Mouse (Mus musculus) forebrain, embryonic 16.5 days (tissue): Measurements from ENCODE around the gene Apol8. TPM values are rescaled to one million over a fixed set of nuclear protein-coding genes. Genes with fewer than 3 reads are reported as not detected.
"Not testable (repeated sequence)": the region's sequence is repeated elsewhere in the genome, so short reads cannot be mapped to it uniquely, and the experiment has no call there.

Experiments used
- ATAC-seq: fragments of 200-750 bp; cut with Nextera tagmentation; 2 replicates; pipeline ENCODE4 v1.8.0; 2017; ENCODE audit warnings: mild to moderate bottlenecking, moderate library complexity
- H3K27ac ChIP-seq: fragments of 300-500 bp; sonication (generic); 2 replicates; pipeline ENCODE4 v1.5.1; 2014; ENCODE audit warnings: low read length, control low read depth
- H3K27me3 ChIP-seq: fragments of 300-500 bp; sonication (generic); replicated peaks from 2 replicates; pipeline ENCODE4 v1.6.1; 2014; ENCODE audit warnings: low read length; ENCODE audit not compliant: control insufficient read depth, insufficient read depth
- H3K36me3 ChIP-seq: fragments of 300-500 bp; sonication (generic); 2 replicates; pipeline ENCODE4 v1.6.1; 2014; ENCODE audit not compliant: control insufficient read depth, insufficient read depth
- H3K4me1 ChIP-seq: fragments of 300-500 bp; sonication (generic); replicated peaks from 2 replicates; pipeline ENCODE4 v1.6.1; 2014; ENCODE audit warnings: low read length; ENCODE audit not compliant: control insufficient read depth, insufficient read depth
- H3K4me2 ChIP-seq: fragments of 300-500 bp; sonication (generic); 2 replicates; pipeline ENCODE4 v1.6.1; 2014; ENCODE audit warnings: mild to moderate bottlenecking, low read length, control low read depth
- H3K4me3 ChIP-seq: fragments of 300-500 bp; sonication (generic); replicated peaks from 2 replicates; pipeline ENCODE4 v1.5.1; 2014; ENCODE audit warnings: mild to moderate bottlenecking, low read length, control low read depth
- H3K9ac ChIP-seq: fragments of 300-500 bp; sonication (generic); replicated peaks from 2 replicates; pipeline ENCODE4 v1.6.1; 2014; ENCODE audit warnings: low read depth, low read length, control low read depth
- H3K9me3 ChIP-seq: fragments of 300-500 bp; sonication (generic); 2 replicates; pipeline ENCODE4 v1.6.1; 2016; ENCODE audit warnings: low read length; ENCODE audit not compliant: control insufficient read depth
- WGBS: fragments of 180-500 bp; shearing (Covaris S2); extraction: QIAGEN DNeasy Blood & Tissue Kit; methylation state at CpG from one replicate; pipeline ENCODE4 v1.1.7; 2014; 5-methylcytosine and 5-hydroxymethylcytosine counted together
- polyA plus RNA-seq: library from polyadenylated mRNA; unstranded; fragments of >200 nt; fragmentation: Nextera tagmentation; extraction: Ambion mirVana; gene quantifications from 2 replicates; pipeline ENCODE4 v1.2.1, GENCODE M21; 2015

Gene Apol8
- polyA plus RNA-seq, 1 experiment from 2014 or later = 0.22 TPM

GRCm38 (mm10) chr15:77745081-77745480 is 11.7 kb downstream of the Apol8 start:
- no peaks in the 10 kb centered on the region for H3K36me3 ChIP-seq
- no peak overlapping the region for H3K27ac ChIP-seq
- H3K4me1 ChIP-seq = no peaks in the 10 kb centered on the region
- H3K9ac ChIP-seq = no peak overlapping the region
- H3K4me2 ChIP-seq = no peak overlapping the region
- no peak overlapping the region for H3K4me3 ChIP-seq
- no peaks in the 10 kb centered on the region for H3K27me3 ChIP-seq
- no peaks in the 10 kb centered on the region for H3K9me3 ChIP-seq
- ATAC-seq = no peak

GRCm38 (mm10) chr15:77744632-77745031 is 12.2 kb downstream of the Apol8 start:
- no peaks in the 10 kb centered on the region for H3K27me3 ChIP-seq
- no peak for ATAC-seq
- no peak overlapping the region for H3K4me2 ChIP-seq
- no peak overlapping the region for H3K27ac ChIP-seq
- H3K4me3 ChIP-seq = no peak overlapping the region
- no peaks in the 10 kb centered on the region for H3K9me3 ChIP-seq
- H3K9ac ChIP-seq = no peak overlapping the region
- WGBS = 56% methylated on average over 5 of the region's 5 CpGs
- no peaks in the 10 kb centered on the region for H3K4me1 ChIP-seq
- H3K36me3 ChIP-seq = no peaks in the 10 kb centered on the region

GRCm38 (mm10) chr15:77741556-77741955 is 15.2 kb downstream of the Apol8 start:
- not testable (repeated sequence) for ATAC-seq
- 90% methylated on average over 6 of the region's 6 CpGs for WGBS

GRCm38 (mm10) chr15:77740511-77741297 is 16.1 kb downstream of the Apol8 start:
- H3K4me2 ChIP-seq = no peak overlapping the region
- no peak overlapping the region for H3K4me3 ChIP-seq
- H3K4me1 ChIP-seq = no peaks in the 10 kb centered on the region
- 79% methylated on average over 9 of the region's 9 CpGs for WGBS
- H3K27me3 ChIP-seq = no peaks in the 10 kb centered on the region
- no peaks in the 10 kb centered on the region for H3K36me3 ChIP-seq
- H3K9ac ChIP-seq = no peak overlapping the region
- no peak overlapping the region for H3K27ac ChIP-seq
- no peaks in the 10 kb centered on the region for H3K9me3 ChIP-seq
- no peak for ATAC-seq

More at GRCm38 (mm10) chr15:77741556-77741955, 15.2 kb downstream of the Apol8 start:
- not testable (repeated sequence) for H3K36me3 ChIP-seq, H3K27ac ChIP-seq, H3K27me3 ChIP-seq, H3K4me1 ChIP-seq, H3K4me3 ChIP-seq, H3K9ac ChIP-seq, H3K9me3 ChIP-seq, H3K4me2 ChIP-seq

GRCm38 (mm10) chr15:77733903-77734302 is 22.9 kb downstream of the Apol8 start:
- 63% methylated on average over 4 of the region's 4 CpGs for WGBS
- H3K4me2 ChIP-seq, H3K9me3 ChIP-seq, H3K4me3 ChIP-seq, H3K36me3 ChIP-seq, H3K4me1 ChIP-seq, H3K27me3 ChIP-seq, ATAC-seq, H3K9ac ChIP-seq, H3K27ac ChIP-seq: not testable (repeated sequence)

DNA sequence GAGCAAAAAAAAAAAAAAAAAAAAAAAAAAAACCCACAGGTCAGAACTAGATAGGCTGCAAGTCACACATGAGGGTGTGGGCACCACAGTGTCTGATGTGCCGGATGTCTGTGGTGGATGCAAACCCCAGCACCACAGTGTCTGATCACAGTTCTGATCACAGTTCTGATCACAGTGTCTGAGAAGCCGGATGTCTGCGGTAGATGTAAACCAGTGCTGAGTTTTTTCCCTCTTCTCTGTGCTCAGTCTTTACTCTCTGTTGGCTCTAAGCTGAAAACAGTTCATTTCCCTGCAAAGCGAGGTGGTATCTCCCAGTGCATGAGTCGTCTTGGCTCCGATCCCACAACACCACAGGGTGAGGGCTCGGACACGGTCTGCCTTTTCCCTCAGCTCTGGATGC is 23.4 kb downstream of the Apol8 start:
- ATAC-seq, H3K4me2 ChIP-seq, H3K9me3 ChIP-seq, H3K27ac ChIP-seq, H3K9ac ChIP-seq, H3K4me1 ChIP-seq, H3K36me3 ChIP-seq, H3K4me3 ChIP-seq, H3K27me3 ChIP-seq: not testable (repeated sequence)
- 77% methylated on average over 8 of the region's 8 CpGs for WGBS

DNA sequence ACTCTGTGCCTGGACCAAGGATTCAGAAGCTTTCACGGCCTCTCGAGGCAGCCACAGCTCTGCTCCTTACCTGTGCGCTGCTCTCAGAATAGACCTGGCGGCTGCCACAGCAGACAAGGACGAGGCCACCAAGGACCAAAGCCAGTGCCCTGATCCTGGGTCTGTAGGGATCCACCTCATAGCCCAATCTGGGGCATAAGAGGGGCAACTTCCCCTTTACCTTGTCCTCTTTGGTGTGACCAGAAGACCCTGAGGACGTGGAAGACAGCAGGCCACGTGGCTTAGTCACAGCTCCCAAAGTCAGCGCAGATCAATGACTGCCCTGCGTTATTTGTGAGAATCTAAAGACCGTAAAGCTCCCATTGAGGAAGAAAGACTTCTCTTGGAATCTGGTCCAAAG is 24.0 kb downstream of the Apol8 start:
- H3K4me3 ChIP-seq, H3K4me1 ChIP-seq, H3K4me2 ChIP-seq, H3K36me3 ChIP-seq, ATAC-seq, H3K9me3 ChIP-seq, H3K9ac ChIP-seq, H3K27ac ChIP-seq, H3K27me3 ChIP-seq: not testable (repeated sequence)
- WGBS = 72% methylated on average over 10 of the region's 10 CpGs

DNA sequence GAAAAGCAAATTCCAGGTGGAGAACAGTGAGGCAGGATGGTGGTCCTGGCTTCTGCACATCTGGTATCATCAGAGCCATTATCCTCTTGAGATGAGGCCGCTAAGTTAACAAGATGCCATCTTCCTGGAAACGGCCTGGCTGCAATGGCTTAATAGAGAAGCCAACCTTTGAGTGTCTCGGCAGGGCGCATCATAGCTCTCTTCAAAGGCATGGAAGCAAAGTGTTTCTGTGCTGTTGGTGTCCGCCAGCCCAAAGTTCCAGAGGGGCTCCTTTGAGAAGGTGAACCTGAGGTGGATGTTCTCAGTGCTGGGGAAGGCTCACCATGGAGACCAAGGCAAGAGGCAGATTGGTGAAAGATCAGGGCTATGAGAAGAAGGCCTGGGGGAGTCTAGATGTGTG is 25.2 kb downstream of the Apol8 start:
- no peaks in the 10 kb centered on the region for H3K9me3 ChIP-seq
- WGBS = 88% methylated on average over 5 of the region's 5 CpGs
- H3K36me3 ChIP-seq = no peaks in the 10 kb centered on the region
- no peak overlapping the region for H3K9ac ChIP-seq
- no peaks in the 10 kb centered on the region for H3K4me1 ChIP-seq
- H3K4me3 ChIP-seq = no peak overlapping the region
- ATAC-seq = no peak
- no peak overlapping the region for H3K4me2 ChIP-seq
- no peak overlapping the region for H3K27ac ChIP-seq
- H3K27me3 ChIP-seq = no peaks in the 10 kb centered on the region

DNA sequence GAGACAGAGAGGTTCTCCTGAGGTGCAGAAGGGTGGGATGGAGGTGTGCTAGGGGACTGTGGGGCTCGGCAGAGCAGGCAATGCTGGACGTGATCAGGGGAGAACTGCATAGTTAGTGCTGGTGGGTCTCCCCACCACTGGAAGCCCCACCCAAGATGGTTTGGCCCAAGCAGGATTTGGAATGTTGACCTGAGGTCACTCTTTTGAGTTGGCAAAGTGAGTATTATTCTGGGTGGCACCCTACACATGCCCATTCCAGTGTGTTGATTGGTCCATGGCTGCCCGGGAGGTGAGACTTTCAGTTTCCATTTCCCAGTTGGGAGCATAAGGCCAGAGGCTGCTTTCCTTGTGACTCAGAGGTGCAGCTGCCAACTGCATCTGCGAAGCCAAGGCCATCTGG is 28.1 kb downstream of the Apol8 start, which contains the start of gene Apol9b:
Gene Apol9b (plus strand): TSS at position 301 of the 400 bp plus-strand sequence.
- H3K9me3 ChIP-seq, H3K27me3 ChIP-seq, H3K36me3 ChIP-seq, H3K9ac ChIP-seq, H3K4me1 ChIP-seq, ATAC-seq, H3K4me3 ChIP-seq, H3K27ac ChIP-seq, H3K4me2 ChIP-seq: not testable (repeated sequence)
- 100% methylated on average over 1 of the region's 4 CpGs for WGBS

GRCm38 (mm10) chr15:77727745-77728144 is 29.1 kb downstream of the Apol8 start:
- ATAC-seq, H3K9me3 ChIP-seq, H3K27me3 ChIP-seq, H3K4me1 ChIP-seq, H3K27ac ChIP-seq, H3K4me2 ChIP-seq, H3K36me3 ChIP-seq, H3K9ac ChIP-seq, H3K4me3 ChIP-seq: not testable (repeated sequence)
- 90% methylated on average over 3 of the region's 3 CpGs for WGBS
